Mouse (Mus musculus): Measurements from ENCODE around the gene Gm10961.

GRCm38 (mm10) chr3:107631523-107631958 lies 419 bp downstream of the Gm10961 start, which contains the start of gene Strip1:
- no peak for TF ChIP-seq CTCF (IDR thresholded peaks at IDR 0.05)
- TF ChIP-seq EP300 (IDR thresholded peaks at IDR 0.05) = peak; percentile 63

All from lung, postnatal 0 days (tissue).